Mouse (Mus musculus) heart, postnatal 0 days (tissue): ENCODE measurements around the gene Ccdc40. TPM values are rescaled to one million over a fixed set of nuclear protein-coding genes. Genes with fewer than 3 reads are reported as not detected.

Source experiments
- ATAC-seq: fragments of 200-750 bp; cut with Nextera tagmentation; 2 replicates; pipeline ENCODE4 v1.8.0; 2017; ENCODE audit warnings: low read depth, moderate number of reproducible peaks, moderate library complexity; ENCODE audit not compliant: insufficient read depth
- DNase-seq: peaks from one replicate; pipeline ENCODE4 v3.0.0-alpha.2; 2016; ENCODE audit warnings: low spot score
- H3K27ac ChIP-seq: fragments of 300-500 bp; sonication (generic); 2 replicates; pipeline ENCODE4 v1.5.1; 2014; ENCODE audit warnings: low read depth, mild to moderate bottlenecking
- H3K27me3 ChIP-seq: fragments of 300-500 bp; sonication (generic); 2 replicates; pipeline ENCODE4 v1.6.1; 2014; ENCODE audit warnings: low read length, mixed read lengths; ENCODE audit not compliant: control insufficient read depth, insufficient read depth
- H3K36me3 ChIP-seq: fragments of 300-500 bp; sonication (generic); replicated peaks from 2 replicates; pipeline ENCODE4 v1.6.1; 2014; ENCODE audit warnings: low read length, mixed read lengths; ENCODE audit not compliant: control insufficient read depth, insufficient read depth
- H3K4me1 ChIP-seq: fragments of 300-500 bp; sonication (generic); 2 replicates; pipeline ENCODE4 v1.6.1; 2014; ENCODE audit warnings: antibody characterized with exemption; ENCODE audit not compliant: control insufficient read depth, insufficient read depth
- H3K4me2 ChIP-seq: fragments of 300-500 bp; sonication (generic); 2 replicates; pipeline ENCODE4 v1.6.1; 2014; ENCODE audit warnings: low read depth, mild to moderate bottlenecking, low read length, moderate library complexity
- H3K4me3 ChIP-seq: fragments of 300-500 bp; sonication (generic); 2 replicates; pipeline ENCODE4 v1.5.1; 2014; ENCODE audit warnings: low read depth, low read length
- H3K9ac ChIP-seq: fragments of 300-500 bp; sonication (generic); replicated peaks from 2 replicates; pipeline ENCODE4 v1.6.1; 2014; ENCODE audit warnings: low read depth, low read length, mixed read lengths
- H3K9me3 ChIP-seq: fragments of 300-500 bp; sonication (generic); replicated peaks from 2 replicates; pipeline ENCODE4 v1.6.1; 2016; ENCODE audit warnings: low read length; ENCODE audit not compliant: control insufficient read depth
- CTCF ChIP-seq: IDR thresholded peaks from 2 replicates; pipeline ENCODE4 v1.5.1; 2016; ENCODE audit warnings: antibody characterized with exemption, control low read depth, low read depth
- EP300 ChIP-seq: IDR thresholded peaks from 2 replicates; pipeline ENCODE4 v1.6.1; 2016; ENCODE audit warnings: antibody characterized with exemption, low read depth
- WGBS: fragments of 180-500 bp; shearing (Covaris S2); extraction: QIAGEN DNeasy Blood & Tissue Kit; methylation state at CpG from one replicate; pipeline ENCODE4 v1.1.7; 2014; 5-methylcytosine and 5-hydroxymethylcytosine counted together
- polyA plus RNA-seq: library from polyadenylated mRNA; unstranded; fragments of >200 nt; fragmentation: Nextera tagmentation; extraction: Ambion mirVana; gene quantifications from 2 replicates; pipeline ENCODE4 v1.2.1, GENCODE M21; 2015
- total RNA-seq: library from RNA; depleted of rRNA; stranded (reverse); fragments of >200 nt; gene quantifications from 2 replicates; pipeline ENCODE4 v1.2.3, GENCODE M21; 2014; ENCODE audit warnings: low replicate concordance; rRNA removed

Ccdc40 gene
- total RNA-seq (0.39 TPM in 1 of 2 replicates, not detected in the other), polyA plus RNA-seq (0.62 and 0.68 TPM in 2 replicates)

DNA sequence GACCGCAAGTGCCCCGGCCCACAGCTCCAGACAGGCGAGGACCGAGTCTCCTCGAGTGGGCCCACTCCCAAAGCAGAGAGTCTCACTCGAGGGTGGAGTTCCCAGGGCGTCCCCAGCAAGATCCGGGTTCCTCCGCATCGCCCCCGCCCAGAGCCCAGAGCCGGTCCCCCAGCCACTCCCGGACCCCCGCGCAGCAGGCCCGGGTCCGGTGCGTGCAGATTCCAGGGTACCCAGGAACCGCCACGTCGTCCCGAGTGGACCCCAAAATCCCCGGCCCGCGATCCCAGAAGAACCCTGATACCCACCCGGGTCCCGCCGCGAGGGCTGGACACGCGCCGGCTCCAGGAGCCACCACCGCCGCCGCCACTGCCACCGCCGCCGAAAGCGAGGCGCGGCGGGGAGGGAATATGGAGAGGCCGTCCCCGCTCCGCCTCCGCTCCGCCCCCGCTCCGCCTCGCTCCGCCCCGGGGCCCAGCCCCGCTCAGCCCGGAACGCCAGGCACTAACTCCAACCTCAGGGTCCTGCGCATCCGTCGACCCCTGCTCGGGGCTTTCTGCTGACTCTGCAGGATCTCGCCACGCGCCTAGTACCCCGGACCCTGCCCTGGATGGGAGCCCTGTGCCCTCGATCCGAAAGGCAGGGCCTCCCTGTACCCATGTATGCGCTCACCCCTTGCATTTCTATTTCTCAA lies at the start of gene Ccdc40, which contains the start of gene Tbc1d16:
Ccdc40 (plus strand) TSS at position 482 of the 691 bp plus-strand sequence.
Tbc1d16 (minus strand) TSS at position 409 of the 691 bp plus-strand sequence.
- no peaks in the 10 kb centered on the region for H3K9me3 ChIP-seq
- under 1% methylated on average over 64 of the region's 66 CpGs for WGBS
- ATAC-seq (peak; percentile 92), DNase-seq (peak; percentile 64)
- H3K27ac ChIP-seq: peak within 1 kb of the TSS; percentile 36
- peaks cover 9% of the 10 kb centered on the region; the same call in 1 of the 2 replicates for H3K27me3 ChIP-seq
- H3K9ac ChIP-seq: peak within 1 kb of the TSS; percentile 70
- no peaks in the 10 kb centered on the region for H3K36me3 ChIP-seq
- TF ChIP-seq CTCF: no peak
- no peak for TF ChIP-seq EP300
- H3K4me2 ChIP-seq: peak within 1 kb of the TSS; percentile 88
- H3K4me3 ChIP-seq: peak within 1 kb of the TSS; percentile 67
- peaks cover 4% of the 10 kb centered on the region; the same call in 1 of the 2 replicates for H3K4me1 ChIP-seq

DNA sequence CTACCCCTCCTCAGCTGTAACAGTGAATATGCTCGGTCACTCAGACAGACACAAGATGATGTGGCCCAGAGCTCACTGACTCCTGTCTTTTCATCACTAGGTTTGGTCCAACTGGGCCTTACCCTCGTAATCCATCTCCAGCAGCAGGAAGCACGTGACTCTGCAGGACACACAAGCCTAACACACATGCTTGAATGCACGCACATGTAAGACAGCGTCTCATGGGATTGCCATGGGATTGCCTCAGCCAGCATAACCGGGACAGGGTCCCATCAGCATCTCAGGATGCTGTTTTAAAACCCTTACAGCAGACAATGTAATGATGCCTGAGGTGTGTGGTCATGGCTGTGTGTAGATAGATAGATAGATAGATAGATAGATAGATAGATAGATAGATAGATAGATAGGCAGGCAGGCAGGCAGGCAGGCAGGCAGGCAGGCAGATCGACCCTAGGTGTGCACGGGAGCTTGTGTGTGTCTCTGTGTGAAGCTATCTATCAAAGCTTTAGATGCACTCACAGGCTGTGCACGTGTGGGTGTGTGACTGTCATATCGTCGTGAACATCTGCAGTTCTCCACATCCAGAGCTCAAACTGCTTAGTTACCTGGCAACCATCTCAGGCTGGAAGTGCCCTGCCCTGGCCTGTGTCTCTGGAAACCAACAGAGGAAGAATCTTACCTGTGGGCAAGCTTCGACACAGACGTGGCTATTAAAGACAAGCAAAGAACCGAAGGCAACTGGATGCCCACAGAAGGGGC lies 47.4 kb upstream of the Ccdc40 start:
- no peak for TF ChIP-seq EP300
- no peak for TF ChIP-seq CTCF

DNA sequence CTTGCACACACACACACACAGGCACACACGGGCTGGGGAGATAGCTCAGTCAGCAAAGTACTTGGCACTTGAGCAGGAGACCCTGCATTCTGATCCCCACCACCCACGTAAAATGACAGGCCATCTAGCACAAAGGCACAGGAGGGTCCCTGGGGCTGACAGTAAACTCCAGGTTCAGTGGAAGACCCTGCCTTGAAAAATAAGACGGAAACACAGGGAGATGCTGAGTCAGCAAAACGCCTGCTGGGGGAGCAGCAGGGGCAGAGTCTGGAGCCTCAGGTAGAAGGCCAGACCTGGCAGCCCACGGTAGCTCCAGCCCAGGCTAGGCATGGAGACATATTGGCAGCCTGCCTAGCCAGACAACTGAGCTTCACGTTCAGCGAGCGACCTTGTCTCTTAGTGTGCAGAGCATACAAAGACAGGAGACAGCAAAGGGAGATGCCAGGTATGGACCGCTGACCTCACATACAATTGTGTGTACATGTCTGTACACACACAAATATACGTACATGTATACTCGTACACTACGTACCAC lies 46.4 kb upstream of the Ccdc40 start:
- TF ChIP-seq EP300: no peak
- TF ChIP-seq CTCF: no peak
- Histone ChIP-seq H3K9ac (no peak overlapping the region), H3K27ac (no peak overlapping the region), H3K4me3 (no peak overlapping the region), H3K4me2 (no peak overlapping the region), H3K27me3 (no peaks in the 10 kb centered on the region), H3K4me1 (no peaks in the 10 kb centered on the region), H3K36me3 (no peaks in the 10 kb centered on the region), H3K9me3 (0 out of 2 replicates have a peak, but pooled peaks cover 3% of the 10 kb centered on the region)
- 75% methylated on average over 12 of the region's 12 CpGs for WGBS
- ATAC-seq (no peak), DNase-seq (no peak)

More for the DNA sequence above, 47.4 kb upstream of the Ccdc40 start:
- H3K4me2 ChIP-seq: no peak overlapping the region
- 82% methylated on average over 14 of the region's 14 CpGs for WGBS
- 0 out of 2 replicates have a peak, but pooled peaks cover 3% of the 10 kb centered on the region for H3K9me3 ChIP-seq
- DNase-seq (no peak), ATAC-seq (no peak)
- no peaks in the 10 kb centered on the region for H3K36me3 ChIP-seq
- no peaks in the 10 kb centered on the region for H3K27me3 ChIP-seq
- no peak overlapping the region for H3K27ac ChIP-seq
- no peak overlapping the region for H3K4me3 ChIP-seq
- H3K4me1 ChIP-seq: no peaks in the 10 kb centered on the region
- H3K9ac ChIP-seq: no peak overlapping the region

DNA sequence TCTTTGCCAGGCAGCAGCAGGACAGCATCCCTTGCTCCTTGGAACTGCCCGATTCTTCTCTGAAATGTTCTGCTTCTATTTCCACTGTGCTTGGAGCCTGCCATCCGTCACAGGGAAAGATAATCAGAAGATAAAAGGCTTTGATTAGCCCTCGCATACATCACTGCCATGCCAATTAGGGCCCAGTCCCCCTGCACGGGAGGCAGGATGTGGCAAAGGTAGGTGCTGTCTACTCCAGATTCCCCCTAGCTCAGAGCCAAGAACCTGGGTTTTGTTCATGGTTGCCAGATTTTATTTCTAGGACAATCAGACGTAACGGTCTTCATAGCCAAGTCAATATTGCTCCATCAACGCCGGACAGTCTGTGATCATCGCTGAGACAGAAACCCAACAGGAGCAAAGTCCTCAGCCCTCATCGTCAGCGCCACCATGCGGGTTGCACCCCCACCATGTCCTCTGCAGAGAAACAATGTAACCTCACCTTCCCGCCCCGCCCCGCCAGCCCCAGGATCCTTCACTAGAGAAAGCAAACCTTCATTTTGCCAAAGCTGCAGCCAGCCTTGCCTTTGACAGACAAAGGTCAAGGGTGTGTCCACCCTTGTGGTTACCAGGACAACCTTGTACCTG lies 44.6 kb upstream of the Ccdc40 start:
- 0 out of 2 replicates have a peak, but pooled peaks cover 3% of the 10 kb centered on the region for H3K9me3 ChIP-seq
- WGBS: 76% methylated on average over 15 of the region's 15 CpGs
- 0 out of 2 replicates have a peak, but pooled peaks cover 7% of the 10 kb centered on the region for H3K4me1 ChIP-seq
- no peaks in the 10 kb centered on the region for H3K27me3 ChIP-seq
- H3K9ac ChIP-seq: no peak overlapping the region
- ATAC-seq: no peak
- H3K36me3 ChIP-seq: no peaks in the 10 kb centered on the region
- no peak overlapping the region for H3K27ac ChIP-seq
- TF ChIP-seq CTCF: no peak
- TF ChIP-seq EP300: no peak
- DNase-seq: no peak
- no peak overlapping the region for H3K4me3 ChIP-seq
- H3K4me2 ChIP-seq: no peak overlapping the region

DNA sequence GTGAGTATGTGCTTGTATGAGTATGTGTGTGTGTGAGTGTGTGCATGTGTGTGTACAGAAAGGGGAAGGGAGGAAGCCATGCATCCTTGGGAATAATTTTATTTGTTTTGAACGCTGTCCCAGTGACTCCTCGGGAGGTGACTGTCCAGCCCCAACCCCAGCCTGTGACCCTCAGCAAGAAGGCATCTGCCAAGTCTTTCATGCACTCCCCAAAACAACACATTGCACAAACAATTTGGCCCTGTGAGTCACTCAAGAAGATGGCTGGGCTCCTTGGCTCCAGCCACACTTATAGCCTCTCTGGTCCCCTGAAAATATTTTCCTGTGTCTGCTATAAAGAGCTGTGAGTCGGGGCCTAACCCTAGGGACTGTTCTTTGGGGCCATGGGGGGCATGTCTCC lies 42.0 kb upstream of the Ccdc40 start:
- TF ChIP-seq EP300: no peak
- no peak for TF ChIP-seq CTCF
- WGBS: 61% methylated on average over 3 of the region's 3 CpGs
- no peaks in the 10 kb centered on the region for H3K9me3 ChIP-seq
- ATAC-seq (no peak), DNase-seq (no peak)
- no peak overlapping the region for H3K4me3 ChIP-seq
- no peak overlapping the region for H3K9ac ChIP-seq
- H3K36me3 ChIP-seq: no peaks in the 10 kb centered on the region
- H3K4me1 ChIP-seq: 0 out of 2 replicates have a peak, but pooled peaks cover 7% of the 10 kb centered on the region
- no peak overlapping the region for H3K4me2 ChIP-seq
- no peak overlapping the region for H3K27ac ChIP-seq
- no peaks in the 10 kb centered on the region for H3K27me3 ChIP-seq
